Mouse (Mus musculus) heart, adult 2 months (tissue): ENCODE results near the gene Gm32717.
"Not testable (repeated sequence)": the region's sequence is repeated elsewhere in the genome, so short reads cannot be mapped to it uniquely, and the experiment has no call there.

Source experiments
- CTCF ChIP-seq: fragments of 200-600 bp; IDR thresholded peaks from 2 replicates; pipeline ENCODE4 v1.8.1; 2022; ENCODE audit warnings: antibody characterized with exemption, mild to moderate bottlenecking, moderate library complexity
- EP300 ChIP-seq: fragments of 200-500 bp; IDR thresholded peaks from 2 replicates; pipeline ENCODE4 v1.6.1; 2011; ENCODE audit warnings: low read depth, low read length, control low read depth; ENCODE audit not compliant: insufficient read depth
- POLR2A ChIP-seq: fragments of 200-500 bp; IDR thresholded peaks from 2 replicates; pipeline ENCODE4 v1.6.1; 2011; ENCODE audit warnings: mild to moderate bottlenecking, low read depth, low read length, control low read depth; ENCODE audit not compliant: insufficient read depth

DNA sequence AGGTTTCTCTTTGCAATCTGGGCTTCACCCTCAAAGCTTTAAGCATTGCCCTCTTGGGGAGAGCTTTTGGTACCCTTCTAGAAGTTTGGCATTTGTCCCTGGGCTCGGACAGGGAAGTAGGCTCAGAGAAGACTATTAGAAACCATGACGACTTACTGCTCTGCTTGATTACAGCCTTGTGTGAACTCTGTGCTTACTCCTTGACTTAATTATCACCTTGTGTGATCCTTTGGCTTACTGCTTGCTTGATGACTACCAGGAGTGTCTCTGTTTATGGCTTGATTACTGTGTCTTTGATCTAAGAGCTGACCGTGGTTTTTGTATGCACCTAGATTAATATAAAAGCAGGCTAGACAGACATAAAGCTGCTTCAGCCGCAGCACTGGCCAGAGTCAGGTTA, 37.5 kb upstream of the Gm32717 start:
- TF ChIP-seq POLR2A, CTCF, EP300: not testable (repeated sequence)
